Mouse (Mus musculus) liver, embryonic 14.5 days (tissue): ENCODE measurements around the gene Zfyve26. TPM values are rescaled to one million over a fixed set of nuclear protein-coding genes. Genes with fewer than 3 reads are reported as not detected.

Experiments
- ATAC-seq: fragments of 200-750 bp; cut with Nextera tagmentation; 2 replicates; pipeline ENCODE4 v1.8.0; 2017; ENCODE audit warnings: moderate number of reproducible peaks, mild to moderate bottlenecking, moderate library complexity; ENCODE audit not compliant: insufficient read depth
- DNase-seq, 3 experiments: peaks; one replicate each; pipeline ENCODE4 v3.0.0-alpha.2; 2012 to 2013; ENCODE audit warnings: low read depth in 3 of 3, low spot score in 3 of 3
- H3K27ac ChIP-seq: fragments of 300-500 bp; sonication (generic); 2 replicates; pipeline ENCODE4 v1.5.1; 2014; ENCODE audit warnings: moderate library complexity, mild to moderate bottlenecking, control low read depth, inconsistent platforms
- H3K27me3 ChIP-seq: fragments of 300-500 bp; sonication (generic); 2 replicates; pipeline ENCODE4 v1.6.1; 2014; ENCODE audit warnings: mild to moderate bottlenecking, low read length, moderate library complexity; ENCODE audit not compliant: control insufficient read depth, insufficient read depth
- H3K36me3 ChIP-seq: fragments of 300-500 bp; sonication (generic); replicated peaks from 2 replicates; pipeline ENCODE4 v1.6.1; 2014; ENCODE audit warnings: low read depth; ENCODE audit not compliant: control insufficient read depth, insufficient read depth
- H3K4me1 ChIP-seq, 2 experiments: fragments of 200-500 bp in 1 of 2; fragments of 300-500 bp in 1 of 2; sonication (generic) in 1 of 2; replicated peaks; 2 replicates each; pipeline ENCODE4 v1.6.1; 2012 to 2014; ENCODE audit warnings: antibody characterized with exemption in 1 of 2, inconsistent platforms in 1 of 2, low read length in 1 of 2; ENCODE audit not compliant: control insufficient read depth in 2 of 2, insufficient read depth in 2 of 2
- H3K4me2 ChIP-seq: fragments of 300-500 bp; sonication (generic); 2 replicates; pipeline ENCODE4 v1.6.1; 2014; ENCODE audit warnings: low read depth, mild to moderate bottlenecking, control low read depth, moderate library complexity
- H3K4me3 ChIP-seq, 2 experiments: fragments of 200-500 bp in 1 of 2; fragments of 300-500 bp in 1 of 2; sonication (generic) in 1 of 2; 2 replicates each; pipeline ENCODE4 v1.5.1; 2012 to 2014; ENCODE audit warnings: low read depth in 2 of 2, low read length in 2 of 2, mild to moderate bottlenecking in 2 of 2, control low read depth in 1 of 2, inconsistent platforms in 1 of 2, moderate library complexity in 1 of 2; ENCODE audit not compliant: insufficient read depth in 1 of 2
- H3K9ac ChIP-seq: fragments of 300-500 bp; sonication (generic); replicated peaks from 2 replicates; pipeline ENCODE4 v1.6.1; 2014; ENCODE audit warnings: mild to moderate bottlenecking, control low read depth, moderate library complexity
- H3K9me3 ChIP-seq: fragments of 300-500 bp; sonication (generic); 2 replicates; pipeline ENCODE4 v1.6.1; 2016; ENCODE audit warnings: low read length, mixed read lengths; ENCODE audit not compliant: control insufficient read depth
- CTCF ChIP-seq: IDR thresholded peaks from 2 replicates; pipeline ENCODE4 v1.5.1; 2016; ENCODE audit warnings: antibody characterized with exemption, low read depth, control low read depth
- EP300 ChIP-seq: IDR thresholded peaks from 2 replicates; pipeline ENCODE4 v1.6.1; 2016; ENCODE audit warnings: antibody characterized with exemption, low read depth
- WGBS: fragments of 180-500 bp; shearing (Covaris S2); extraction: QIAGEN DNeasy Blood & Tissue Kit; methylation state at CpG from one replicate; pipeline ENCODE4 v1.1.7; 2014; ENCODE audit not compliant: insufficient replicate concordance; 5-methylcytosine and 5-hydroxymethylcytosine counted together
- polyA plus RNA-seq, 2 experiments: library from polyadenylated mRNA; depleted of rRNA in 1 of 2; stranded (reverse) in 1 of 2; unstranded in 1 of 2; fragments of >200 nt; fragmentation: Nextera tagmentation in 1 of 2; extraction: Ambion mirVana in 1 of 2; gene quantifications; 2 replicates each; pipeline versions ENCODE4 v1.2.1 to v1.2.3; 2012 to 2014

Gene Zfyve26
- polyA plus RNA-seq, 2 experiments: 7.0 to 12.5 TPM

DNA sequence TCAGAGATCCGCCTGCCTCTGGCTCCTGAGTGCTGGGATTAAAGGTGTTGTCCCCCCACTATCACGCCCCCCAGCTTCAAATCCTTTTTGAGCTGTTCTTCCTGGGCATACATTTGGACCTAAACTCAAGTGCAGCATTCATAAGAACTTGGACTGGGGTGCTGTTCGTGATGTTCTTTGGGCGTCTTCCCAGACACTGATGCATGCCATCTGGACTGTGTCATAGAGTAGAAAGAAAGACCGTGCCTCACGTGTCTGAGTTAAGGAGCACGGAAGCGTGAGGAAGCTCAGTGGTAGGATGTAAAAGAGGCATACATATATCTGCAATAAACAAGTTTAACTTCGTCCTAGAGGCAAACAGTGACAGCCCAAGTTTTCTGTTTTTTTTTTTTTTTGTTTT is 5.7 kb upstream of the Zfyve26 start:
- DNase-seq: no peak
- Histone ChIP-seq H3K27me3 (no peaks in the 10 kb centered on the region), H3K4me2 (no peak overlapping the region), H3K4me3 (no peak overlapping the region), H3K9me3 (no peaks in the 10 kb centered on the region), H3K9ac (no peak overlapping the region), H3K4me1 (peaks cover 0 to 3% of the 10 kb centered on the region in 2 experiments; a peak in 1 of 4 replicates), H3K36me3 (no peaks in the 10 kb centered on the region; the same call in 1 of the 2 replicates), H3K27ac (no peak overlapping the region)
- TF ChIP-seq CTCF: no peak
- TF ChIP-seq EP300: no peak
- ATAC-seq: no peak
- WGBS: 75% methylated on average over 9 of the region's 9 CpGs

DNA sequence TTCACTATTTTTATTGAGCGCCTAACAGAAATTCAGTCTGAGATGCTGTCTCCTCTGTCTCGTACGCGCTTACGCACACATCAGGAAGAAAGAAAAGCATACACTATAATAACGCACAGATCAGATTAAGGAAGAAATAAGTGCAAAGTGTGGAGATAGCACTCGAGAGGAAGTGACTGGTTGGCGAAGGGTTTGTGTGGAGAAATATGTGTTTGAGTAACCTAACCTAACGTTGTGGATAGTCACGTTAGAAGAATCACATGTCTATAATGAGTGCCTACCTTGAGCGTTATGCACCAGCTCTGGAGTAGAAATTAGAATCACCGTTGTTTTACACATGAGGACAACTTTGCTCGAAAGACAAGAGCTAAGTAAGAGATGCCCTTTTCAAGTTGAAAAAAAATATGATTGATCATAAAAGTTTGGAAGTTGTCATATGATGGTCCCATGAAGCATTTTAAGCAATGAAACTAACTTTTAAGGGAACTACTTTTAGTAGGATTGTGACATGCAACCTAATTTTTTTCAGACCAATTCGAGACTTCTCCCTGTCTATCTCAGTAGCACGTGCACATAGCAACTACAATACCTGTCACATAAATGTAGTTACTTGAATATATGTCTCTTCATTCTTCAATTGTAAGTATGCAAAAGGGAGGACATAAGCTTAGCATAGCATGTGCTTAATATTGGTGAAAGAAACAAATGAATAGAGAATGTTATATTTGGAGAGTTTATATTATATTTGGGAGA is 2.0 kb upstream of the Zfyve26 start:
- peak overlapping the region; percentile 64 for H3K27ac ChIP-seq
- H3K4me1 ChIP-seq: peaks cover 0 to 6% of the 10 kb centered on the region in 2 experiments; a peak in 3 of 4 replicates
- peak overlapping the region; percentile 81 for H3K9ac ChIP-seq
- peak overlapping the region; percentile 74 to 96 for H3K4me3 ChIP-seq
- WGBS: 6% methylated on average over 15 of the region's 15 CpGs
- ATAC-seq (no peak), DNase-seq (peak in 1 of 3 experiments; percentile 40)
- H3K27me3 ChIP-seq: no peaks in the 10 kb centered on the region
- TF ChIP-seq CTCF: no peak
- TF ChIP-seq EP300: no peak
- peak overlapping the region; percentile 99 for H3K4me2 ChIP-seq
- H3K36me3 ChIP-seq: no peaks in the 10 kb centered on the region; the same call in 1 of the 2 replicates
- no peaks in the 10 kb centered on the region for H3K9me3 ChIP-seq

DNA sequence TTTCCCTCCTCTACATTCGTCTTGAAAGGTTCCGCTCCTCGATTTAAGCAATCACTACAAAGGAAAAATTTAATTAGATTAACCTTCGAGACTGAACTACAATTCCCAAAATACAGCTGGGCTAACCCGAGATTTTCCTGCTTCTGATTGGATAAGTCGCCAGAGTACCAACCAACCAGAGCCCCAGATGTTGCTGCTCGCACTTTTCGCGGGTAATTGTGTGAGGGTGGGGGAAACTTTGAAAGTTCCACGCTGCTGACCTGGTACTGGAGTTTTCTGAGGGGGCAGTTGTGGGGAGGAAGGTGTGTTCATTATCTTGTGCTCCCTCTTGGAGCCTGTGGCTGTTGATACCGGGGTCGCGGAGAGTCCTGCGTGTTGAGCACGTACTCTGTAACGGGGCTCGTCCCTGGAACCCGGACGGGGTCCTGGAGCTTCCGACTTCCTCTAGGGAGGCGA is 1.0 kb upstream of the Zfyve26 start, which contains the start of gene Rad51b:
Rad51b (plus strand) TSS at position 162 of the 456 bp plus-strand sequence.
- under 1% methylated on average over 21 of the region's 21 CpGs for WGBS
- H3K9ac ChIP-seq: peak within 1 kb of the TSS; percentile 81
- peak; percentile 47; the same call in 1 of the 2 replicates for TF ChIP-seq EP300
- TF ChIP-seq CTCF: no peak
- peak within 1 kb of the TSS; percentile 99 for H3K4me2 ChIP-seq
- H3K4me3 ChIP-seq: peak within 1 kb of the TSS; percentile 74 to 96
- H3K27me3 ChIP-seq: no peaks in the 10 kb centered on the region
- peak within 1 kb of the TSS; percentile 70 for H3K27ac ChIP-seq
- ATAC-seq: peak; percentile 75
- H3K9me3 ChIP-seq: no peaks in the 10 kb centered on the region
- peaks cover 0 to 6% of the 10 kb centered on the region in 2 experiments; a peak in 3 of 4 replicates for H3K4me1 ChIP-seq
- DNase-seq: peak; percentile 86 to 90 (median 89)
- H3K36me3 ChIP-seq: no peaks in the 10 kb centered on the region

- Histone ChIP-seq H3K27me3 (no peaks in the 10 kb centered on the region), H3K4me2 (no peak overlapping the region), H3K9ac (no peak overlapping the region), H3K27ac (no peak overlapping the region), H3K36me3 (peaks cover 7% of the 10 kb centered on the region), H3K9me3 (no peaks in the 10 kb centered on the region), H3K4me3 (no peak overlapping the region), H3K4me1 (peaks cover 0 to 4% of the 10 kb centered on the region in 2 experiments; a peak in 3 of 4 replicates)
- WGBS: 70% methylated on average over 6 of the region's 6 CpGs
- ATAC-seq (no peak), DNase-seq (no peak)
- TF ChIP-seq EP300 (no peak), CTCF (no peak)
These were observed 3.2 kb downstream of the Zfyve26 start for GRCm38 (mm10) chr12:79292874-79293273.

GRCm38 (mm10) chr12:79282595-79282994 is 13.5 kb downstream of the Zfyve26 start:
- Histone ChIP-seq H3K4me3 (no peak overlapping the region), H3K9ac (no peak overlapping the region), H3K9me3 (no peaks in the 10 kb centered on the region), H3K4me2 (no peak overlapping the region), H3K36me3 (peaks cover 33% of the 10 kb centered on the region), H3K4me1 (no peaks in the 10 kb centered on the region), H3K27me3 (no peaks in the 10 kb centered on the region), H3K27ac (no peak overlapping the region)
- DNase-seq: no peak
- ATAC-seq: no peak
- TF ChIP-seq EP300 (no peak), CTCF (no peak)
- WGBS: 79% methylated on average over 8 of the region's 8 CpGs
